Mouse (Mus musculus): ENCODE measurements around the gene Naa38. TPM values are rescaled to one million over a fixed set of nuclear protein-coding genes. Genes with fewer than 3 reads are reported as not detected.

Gene Naa38
- polyA plus RNA-seq (2015; fragmentation: Illumina TruSeq; extraction: RNeasy Lipid Tissue Mini Kit (QIAGEN cat#74804); ENCODE audit: low read depth, low replicate concordance), result 175 TPM

GRCm38 (mm10) chr11:69395235-69395633 is at the start of gene Naa38, which contains the start of gene Cyb5d1:
TSS of gene Naa38 (plus strand) at chr11:69395487.
TSS of gene Cyb5d1 (minus strand) at chr11:69395631.

GRCm38 (mm10) chr11:69369215-69369989 is 25.9 kb upstream of the Naa38 start, which contains the start of gene Chd3:
TSS of gene Chd3 (minus strand) at chr11:69369406.

GRCm38 (mm10) chr11:69398059-69398458 is 2.8 kb downstream of the Naa38 start, which contains the start of gene Tmem88:
TSS of gene Tmem88 (minus strand) at chr11:69398234.

GRCm38 (mm10) chr11:69413221-69414181 is 18.2 kb downstream of the Naa38 start, which contains the start of gene Kdm6b:
TSS of gene Kdm6b (minus strand) at chr11:69413675.

Other genes with a start within 250 kb of the Naa38 start
- gene Alox12b, start 238.5 kb upstream of the Naa38 start, polyA plus RNA-seq (2015; fragmentation: Illumina TruSeq; extraction: RNeasy Lipid Tissue Mini Kit (QIAGEN cat#74804); ENCODE audit: low read depth, low replicate concordance), result 4.0 TPM
- gene Alox8, start 197.6 kb upstream of the Naa38 start, polyA plus RNA-seq (2015; fragmentation: Illumina TruSeq; extraction: RNeasy Lipid Tissue Mini Kit (QIAGEN cat#74804); ENCODE audit: low read depth, low replicate concordance), result 3.5 TPM
- 1.1 TPM for gene Gucy2e, start 158.5 kb upstream of the Naa38 start, polyA plus RNA-seq (2015; fragmentation: Illumina TruSeq; extraction: RNeasy Lipid Tissue Mini Kit (QIAGEN cat#74804); ENCODE audit: low read depth, low replicate concordance)
- 16.5 TPM for gene Cntrob, start 71.7 kb upstream of the Naa38 start, polyA plus RNA-seq (2015; fragmentation: Illumina TruSeq; extraction: RNeasy Lipid Tissue Mini Kit (QIAGEN cat#74804); ENCODE audit: low read depth, low replicate concordance)
- gene Trappc1, start 71.5 kb upstream of the Naa38 start, polyA plus RNA-seq (2015; fragmentation: Illumina TruSeq; extraction: RNeasy Lipid Tissue Mini Kit (QIAGEN cat#74804); ENCODE audit: low read depth, low replicate concordance), result 92.5 TPM
- gene Kcnab3, start 69.2 kb upstream of the Naa38 start, polyA plus RNA-seq (2015; fragmentation: Illumina TruSeq; extraction: RNeasy Lipid Tissue Mini Kit (QIAGEN cat#74804); ENCODE audit: low read depth, low replicate concordance), result 83.2 TPM
- 217 TPM for gene Rnf227, start 55.0 kb upstream of the Naa38 start, polyA plus RNA-seq (2015; fragmentation: Illumina TruSeq; extraction: RNeasy Lipid Tissue Mini Kit (QIAGEN cat#74804); ENCODE audit: low read depth, low replicate concordance)
- 218 TPM for gene Chd3, start 26.1 kb upstream of the Naa38 start, polyA plus RNA-seq (2015; fragmentation: Illumina TruSeq; extraction: RNeasy Lipid Tissue Mini Kit (QIAGEN cat#74804); ENCODE audit: low read depth, low replicate concordance)
- 37.8 TPM for gene Cyb5d1, start 144 bp downstream of the Naa38 start, polyA plus RNA-seq (2015; fragmentation: Illumina TruSeq; extraction: RNeasy Lipid Tissue Mini Kit (QIAGEN cat#74804); ENCODE audit: low read depth, low replicate concordance)
- gene Tmem88, start 2.7 kb downstream of the Naa38 start, polyA plus RNA-seq (2015; fragmentation: Illumina TruSeq; extraction: RNeasy Lipid Tissue Mini Kit (QIAGEN cat#74804); ENCODE audit: low read depth, low replicate concordance), result 2.1 TPM
- 8.6 TPM for gene Kdm6b, start 18.2 kb downstream of the Naa38 start, polyA plus RNA-seq (2015; fragmentation: Illumina TruSeq; extraction: RNeasy Lipid Tissue Mini Kit (QIAGEN cat#74804); ENCODE audit: low read depth, low replicate concordance)
- 1.4 TPM for gene Dnah2, start 153.6 kb downstream of the Naa38 start, polyA plus RNA-seq (2015; fragmentation: Illumina TruSeq; extraction: RNeasy Lipid Tissue Mini Kit (QIAGEN cat#74804); ENCODE audit: low read depth, low replicate concordance)
- 78.5 TPM for gene Efnb3, start 164.7 kb downstream of the Naa38 start, polyA plus RNA-seq (2015; fragmentation: Illumina TruSeq; extraction: RNeasy Lipid Tissue Mini Kit (QIAGEN cat#74804); ENCODE audit: low read depth, low replicate concordance)
- 12.1 TPM for gene Wrap53, start 184.8 kb downstream of the Naa38 start, polyA plus RNA-seq (2015; fragmentation: Illumina TruSeq; extraction: RNeasy Lipid Tissue Mini Kit (QIAGEN cat#74804); ENCODE audit: low read depth, low replicate concordance)
- gene Trp53, start 184.9 kb downstream of the Naa38 start, polyA plus RNA-seq (2015; fragmentation: Illumina TruSeq; extraction: RNeasy Lipid Tissue Mini Kit (QIAGEN cat#74804); ENCODE audit: low read depth, low replicate concordance), result 21.0 TPM
- 372 TPM for gene Atp1b2, start 210.5 kb downstream of the Naa38 start, polyA plus RNA-seq (2015; fragmentation: Illumina TruSeq; extraction: RNeasy Lipid Tissue Mini Kit (QIAGEN cat#74804); ENCODE audit: low read depth, low replicate concordance)
- not detected for gene Shbg, start 222.4 kb downstream of the Naa38 start, polyA plus RNA-seq (2015; fragmentation: Illumina TruSeq; extraction: RNeasy Lipid Tissue Mini Kit (QIAGEN cat#74804); ENCODE audit: low read depth, low replicate concordance)
- gene Sat2, start 226.5 kb downstream of the Naa38 start, polyA plus RNA-seq (2015; fragmentation: Illumina TruSeq; extraction: RNeasy Lipid Tissue Mini Kit (QIAGEN cat#74804); ENCODE audit: low read depth, low replicate concordance), result 20.6 TPM
- 92.2 TPM for gene Fxr2, start 237.5 kb downstream of the Naa38 start, polyA plus RNA-seq (2015; fragmentation: Illumina TruSeq; extraction: RNeasy Lipid Tissue Mini Kit (QIAGEN cat#74804); ENCODE audit: low read depth, low replicate concordance)

All from brain, adult 10 weeks (tissue).